Mouse (Mus musculus) small intestine, adult 2 months (tissue): Measurements from ENCODE around the gene Elovl5. TPM values are rescaled to one million over a fixed set of nuclear protein-coding genes. Genes with fewer than 3 reads are reported as not detected.

ENCODE experiments used
- H3K27ac ChIP-seq: fragments of 200-500 bp; 2 replicates; pipeline ENCODE4 v1.5.1; 2012; ENCODE audit warnings: low read depth, low read length, control low read depth, inconsistent platforms; ENCODE audit not compliant: insufficient read depth
- H3K27me3 ChIP-seq: fragments of 200-500 bp; 2 replicates; pipeline ENCODE4 v1.6.1; 2012; ENCODE audit warnings: mild to moderate bottlenecking, moderate library complexity, low read length, inconsistent platforms; ENCODE audit not compliant: control insufficient read depth, insufficient read depth
- H3K36me3 ChIP-seq: fragments of 200-500 bp; 2 replicates; pipeline ENCODE4 v1.6.1; 2012; ENCODE audit warnings: mild to moderate bottlenecking, low read length, control low read depth, inconsistent platforms; ENCODE audit not compliant: control insufficient read depth, insufficient read depth
- H3K4me1 ChIP-seq: fragments of 200-500 bp; 2 replicates; pipeline ENCODE4 v1.6.1; 2012; ENCODE audit warnings: low read length, inconsistent platforms, mixed read lengths; ENCODE audit not compliant: control insufficient read depth, insufficient read depth, insufficient read length
- H3K4me3 ChIP-seq: fragments of 200-500 bp; 2 replicates; pipeline ENCODE4 v1.5.1; 2012; ENCODE audit warnings: low read depth, mild to moderate bottlenecking, control low read depth, inconsistent platforms, low read length, moderate library complexity
- CTCF ChIP-seq: fragments of 200-500 bp; IDR thresholded peaks from 2 replicates; pipeline ENCODE4 v1.5.1; 2012; ENCODE audit warnings: low read depth, mild to moderate bottlenecking, control low read depth, inconsistent platforms, low read length, moderate library complexity, mixed read lengths; ENCODE audit not compliant: insufficient replicate concordance, insufficient read length; ENCODE audit errors: extremely low read depth
- POLR2A ChIP-seq: fragments of 200-500 bp; IDR thresholded peaks from 2 replicates; pipeline ENCODE4 v1.6.1; 2012; ENCODE audit warnings: low read depth, mild to moderate bottlenecking, control low read depth, inconsistent platforms, low read length, moderate library complexity
- WGBS: fragments of 180-500 bp; shearing (Covaris S2); methylation state at CpG from one replicate; pipeline ENCODE4 v1.1.7; 2018; 5-methylcytosine and 5-hydroxymethylcytosine counted together
- polyA plus RNA-seq: library from polyadenylated mRNA; depleted of rRNA; stranded (reverse); fragments of >200 nt; gene quantifications from 2 replicates; pipeline ENCODE4 v1.2.3, GENCODE M21; 2012; rRNA removed

Gene Elovl5
- polyA plus RNA-seq, 1 experiment: 11.2 TPM

DNA sequence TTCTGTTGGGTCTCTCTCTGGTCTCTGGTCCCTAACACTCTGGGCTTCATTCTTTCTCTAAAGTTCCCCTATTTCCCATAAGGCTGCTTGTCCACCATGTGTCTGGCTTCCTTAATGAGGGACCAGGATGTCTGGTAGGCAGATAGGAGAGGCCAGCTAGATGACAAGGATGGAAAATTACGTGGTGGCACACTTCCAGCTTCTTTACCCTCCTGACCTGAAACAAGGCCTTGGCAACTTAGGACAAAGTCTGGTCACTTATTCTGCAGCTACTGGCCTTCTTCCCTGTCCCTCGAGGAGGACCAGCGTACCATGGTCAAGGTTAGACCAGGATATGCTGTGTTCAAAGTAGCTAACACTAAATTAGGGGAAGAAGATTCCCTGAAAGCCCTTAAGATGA is 109.9 kb downstream of the Elovl5 start:
- H3K27ac ChIP-seq: no peak overlapping the region
- no peaks in the 10 kb centered on the region for H3K27me3 ChIP-seq
- H3K4me1 ChIP-seq: peaks cover 3% of the 10 kb centered on the region
- no peak for TF ChIP-seq CTCF
- TF ChIP-seq POLR2A: no peak
- H3K4me3 ChIP-seq: no peak overlapping the region
- no peaks in the 10 kb centered on the region for H3K36me3 ChIP-seq
- 44% methylated on average over 3 of the region's 3 CpGs for WGBS

DNA sequence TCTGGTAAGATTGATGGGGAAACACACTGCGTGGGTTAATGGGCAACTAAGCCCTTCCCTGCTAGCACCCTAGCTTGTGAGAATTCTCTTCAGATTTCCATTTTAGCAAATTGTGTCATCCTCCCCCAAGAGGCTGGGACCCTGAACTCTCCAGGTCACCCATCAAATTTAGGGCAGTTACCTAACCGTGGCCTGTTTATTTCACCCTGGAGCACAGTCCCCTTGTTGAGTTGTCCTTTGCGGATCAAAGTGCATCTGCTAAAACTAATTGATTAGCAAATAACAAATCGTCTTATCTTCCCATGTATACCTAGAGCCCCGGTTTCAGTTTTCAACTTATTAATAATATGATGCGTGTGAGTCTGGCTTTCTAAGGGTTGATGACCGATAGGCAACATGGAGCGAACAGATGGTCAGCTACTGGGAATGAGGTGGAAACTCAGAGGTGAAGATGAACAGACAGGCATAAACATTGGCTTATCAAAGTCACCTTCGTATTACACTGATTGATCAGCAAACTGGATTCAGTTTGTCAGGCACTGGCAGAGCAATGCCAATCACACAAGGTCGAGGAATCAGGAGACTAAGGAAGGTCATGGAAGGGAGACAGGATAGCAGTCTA is 113.8 kb downstream of the Elovl5 start:
- TF ChIP-seq CTCF: no peak
- TF ChIP-seq POLR2A: no peak
- no peaks in the 10 kb centered on the region for H3K4me1 ChIP-seq
- 73% methylated on average over 10 of the region's 10 CpGs for WGBS
- H3K4me3 ChIP-seq: no peak overlapping the region
- no peak overlapping the region for H3K27ac ChIP-seq
- H3K27me3 ChIP-seq: no peaks in the 10 kb centered on the region
- no peaks in the 10 kb centered on the region for H3K36me3 ChIP-seq

GRCm38 (mm10) chr9:78032930-78033329 is 115.8 kb downstream of the Elovl5 start:
- no peaks in the 10 kb centered on the region for H3K4me1 ChIP-seq
- H3K27ac ChIP-seq: no peak overlapping the region
- TF ChIP-seq POLR2A (no peak), CTCF (no peak)
- H3K27me3 ChIP-seq: no peaks in the 10 kb centered on the region
- WGBS: 84% methylated on average over 4 of the region's 4 CpGs
- H3K36me3 ChIP-seq: no peaks in the 10 kb centered on the region
- H3K4me3 ChIP-seq: no peak overlapping the region

Other genes starting within 250 kb of the Elovl5 start
- gene Gclc, start 162.8 kb upstream of the Elovl5 start, polyA plus RNA-seq: 8.5 and 13.0 TPM in 2 replicates
- gene Gcm1, start 134.6 kb downstream of the Elovl5 start, polyA plus RNA-seq: not detected in 2 replicates
- gene Fbxo9, start 191.7 kb downstream of the Elovl5 start, polyA plus RNA-seq: 54.1 and 74.3 TPM in 2 replicates
- gene Ick, start 191.8 kb downstream of the Elovl5 start, polyA plus RNA-seq: 8.4 and 19.8 TPM in 2 replicates